Mouse (Mus musculus): ENCODE results near the gene Jtb. TPM values are rescaled to one million over a fixed set of nuclear protein-coding genes. Genes with fewer than 3 reads are reported as not detected.

Jtb gene
- polyA plus RNA-seq, 1 experiment, result 68.2 TPM

DNA sequence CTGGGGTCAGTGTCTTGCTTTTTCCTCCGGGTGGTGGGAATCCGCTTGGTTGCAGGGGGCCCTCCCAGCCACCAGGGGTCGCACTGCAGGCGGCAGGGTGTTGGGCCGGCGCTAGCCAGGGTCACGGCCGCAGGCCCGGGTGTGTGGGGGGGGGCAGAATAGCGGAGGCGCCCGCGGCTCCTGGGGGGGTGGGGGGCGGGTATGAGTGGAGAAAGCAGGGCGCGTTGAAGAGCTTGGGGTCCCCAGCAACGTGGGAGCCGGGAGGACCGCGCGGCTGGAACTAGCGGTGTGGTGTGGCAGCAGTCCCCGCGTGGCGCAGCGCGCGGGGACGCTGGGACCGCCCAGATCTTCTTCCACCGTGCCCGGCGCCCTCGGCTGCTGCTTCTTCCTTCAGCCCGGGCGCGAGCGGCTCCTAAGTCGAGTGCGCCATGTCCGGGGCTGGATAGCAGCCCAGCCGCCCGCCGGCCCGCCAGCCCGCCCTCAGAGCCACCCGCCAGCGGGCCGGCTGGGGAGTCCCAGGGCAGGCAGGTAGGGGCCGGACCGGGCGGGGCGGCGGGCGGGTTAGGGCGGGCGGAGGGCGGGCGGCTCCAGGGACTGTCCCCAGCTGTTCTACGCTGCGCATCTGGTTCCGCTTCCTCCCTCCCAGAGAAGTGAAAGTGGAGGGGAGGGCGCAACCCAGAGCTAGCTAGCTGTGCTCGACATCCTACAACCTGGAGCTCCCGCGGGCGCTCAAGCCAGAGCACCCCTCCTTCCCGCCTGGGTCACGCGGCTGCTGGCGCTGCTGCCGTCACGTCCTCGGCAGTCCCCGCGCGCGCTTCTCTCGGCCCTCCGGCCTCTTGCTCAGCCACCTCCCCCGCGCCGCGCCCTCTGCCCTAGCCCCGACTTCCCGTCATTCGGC lies 33.9 kb downstream of the Jtb start, which contains the start of gene Dennd4b:
Gene Dennd4b, plus strand, starts transcription at position 152 of the 898 bp plus-strand sequence.
- Histone ChIP-seq H3K4me3 (ENCODE audit: insufficient read depth, low read depth, low read length) (peak within 1 kb of the TSS; percentile 77), H3K4me1 (ENCODE audit: control insufficient read depth, insufficient read depth, insufficient read length, low read length) (peaks cover 6% of the 10 kb centered on the region), H3K27ac (replicated peaks; ENCODE audit: low read depth, low read length) (peak within 1 kb of the TSS; percentile 98)

DNA sequence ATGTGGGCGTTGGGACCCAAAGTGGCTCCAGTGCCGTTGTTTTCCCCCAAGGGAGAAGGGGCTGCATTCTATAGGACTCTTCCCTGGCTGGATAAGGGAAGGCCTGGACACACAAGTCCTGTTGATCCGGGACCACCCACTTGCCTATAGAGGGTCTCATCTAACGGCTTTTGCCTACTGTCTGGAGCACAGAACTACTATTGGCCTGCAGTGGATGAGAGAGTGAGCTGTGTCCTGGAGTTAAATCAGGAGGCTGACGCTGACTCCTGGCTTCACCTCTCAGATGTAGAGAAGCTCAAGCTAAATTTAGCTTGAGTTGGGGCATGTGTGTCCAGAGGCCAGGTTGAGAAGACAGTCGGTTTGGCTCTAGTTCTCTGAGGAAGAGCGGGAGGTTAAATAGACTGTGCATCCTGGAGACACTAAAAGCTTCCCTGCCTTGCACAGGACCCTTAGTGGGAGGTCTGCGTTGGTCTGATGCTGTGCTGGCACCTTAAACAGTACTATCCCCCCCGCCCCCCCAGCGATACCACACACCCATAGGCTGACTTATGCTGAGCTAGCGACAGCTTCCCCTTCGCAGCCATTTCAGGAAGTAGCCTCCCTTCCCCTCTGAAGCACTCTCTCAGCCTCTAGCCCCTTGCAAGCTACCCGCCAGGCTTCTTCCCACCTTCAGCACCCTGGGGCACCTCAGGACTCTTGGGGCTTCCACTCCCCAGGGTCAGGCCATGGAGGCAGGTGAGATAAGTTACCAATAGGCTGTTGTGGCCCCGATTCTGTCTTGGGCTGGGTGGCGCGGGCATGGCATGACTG lies 34.7 kb downstream of the Jtb start:
- H3K4me3 ChIP-seq (ENCODE audit: insufficient read depth, low read depth, low read length), result peak overlapping the region; percentile 77
- peak overlapping the region; percentile 98 for H3K27ac ChIP-seq (replicated peaks; ENCODE audit: low read depth, low read length)
- H3K4me1 ChIP-seq (ENCODE audit: control insufficient read depth, insufficient read depth, insufficient read length, low read length), result peaks cover 6% of the 10 kb centered on the region

DNA sequence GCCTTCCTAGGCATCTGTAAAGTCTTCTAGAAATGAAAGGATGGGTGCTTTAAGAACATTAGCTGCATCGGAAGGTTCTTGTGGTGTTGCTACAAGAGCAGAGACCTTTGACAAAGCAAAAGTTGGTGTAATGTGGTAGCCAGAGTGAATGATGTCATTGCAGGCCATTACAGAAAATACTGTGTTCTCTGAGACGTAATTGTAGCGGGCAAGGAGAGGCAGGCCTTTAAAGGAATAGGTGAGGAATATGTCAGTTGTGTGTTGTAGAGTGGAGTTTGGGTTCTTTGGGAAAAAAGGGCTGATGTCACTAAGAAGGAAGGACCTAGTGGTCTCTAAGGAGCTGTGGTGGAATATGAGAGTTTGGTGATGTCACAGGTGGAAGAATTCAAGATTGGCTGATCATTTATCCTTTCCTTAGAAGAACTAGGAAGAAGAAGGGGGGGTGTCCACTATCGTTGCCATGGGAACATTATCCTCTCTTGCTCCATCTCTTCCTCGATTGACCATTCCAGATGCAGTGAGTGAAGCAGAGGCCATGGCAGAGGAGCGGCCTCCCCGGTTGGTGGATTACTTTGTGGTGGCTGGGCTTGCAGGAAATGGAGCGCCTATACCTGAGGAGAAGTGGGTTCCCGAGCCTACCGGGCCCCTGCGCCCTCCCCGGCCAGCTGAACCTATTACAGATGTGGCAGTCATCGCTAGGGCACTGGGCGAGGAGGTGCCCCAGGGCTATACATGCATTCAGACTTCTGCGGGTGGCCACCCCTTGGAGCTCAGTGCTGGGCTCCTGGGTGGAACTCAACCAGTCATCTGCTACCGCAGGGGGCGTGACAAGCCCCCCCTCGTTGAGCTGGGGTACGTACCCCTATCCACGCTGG lies 35.7 kb downstream of the Jtb start:
- Histone ChIP-seq H3K27ac (replicated peaks; ENCODE audit: low read depth, low read length) (peak overlapping the region; percentile 98), H3K4me1 (ENCODE audit: control insufficient read depth, insufficient read depth, insufficient read length, low read length) (peaks cover 6% of the 10 kb centered on the region), H3K4me3 (ENCODE audit: insufficient read depth, low read depth, low read length) (peak overlapping the region; percentile 77)

DNA sequence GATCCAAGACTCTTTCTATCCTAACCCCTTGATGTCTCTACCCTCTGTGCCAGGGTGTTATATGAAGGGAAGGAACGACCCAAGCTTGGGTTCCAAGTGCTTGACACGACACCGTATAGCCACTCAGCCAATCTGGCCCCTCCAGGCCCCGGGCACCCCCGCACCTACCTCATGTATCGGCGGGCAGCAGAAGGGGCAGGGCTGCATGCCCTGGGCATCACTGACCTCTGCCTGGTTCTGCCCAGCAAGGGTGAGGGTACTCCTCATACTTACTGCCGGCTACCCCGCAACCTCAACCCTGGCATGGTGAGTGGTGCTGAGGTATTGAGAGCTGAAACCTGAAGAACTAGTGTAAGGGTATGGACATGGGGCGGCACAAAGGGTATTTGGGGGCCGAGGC lies 36.8 kb downstream of the Jtb start:
- Histone ChIP-seq H3K27ac (replicated peaks; ENCODE audit: low read depth, low read length) (no peak overlapping the region), H3K4me1 (ENCODE audit: control insufficient read depth, insufficient read depth, insufficient read length, low read length) (peaks cover 6% of the 10 kb centered on the region), H3K4me3 (ENCODE audit: insufficient read depth, low read depth, low read length) (no peak overlapping the region)

DNA sequence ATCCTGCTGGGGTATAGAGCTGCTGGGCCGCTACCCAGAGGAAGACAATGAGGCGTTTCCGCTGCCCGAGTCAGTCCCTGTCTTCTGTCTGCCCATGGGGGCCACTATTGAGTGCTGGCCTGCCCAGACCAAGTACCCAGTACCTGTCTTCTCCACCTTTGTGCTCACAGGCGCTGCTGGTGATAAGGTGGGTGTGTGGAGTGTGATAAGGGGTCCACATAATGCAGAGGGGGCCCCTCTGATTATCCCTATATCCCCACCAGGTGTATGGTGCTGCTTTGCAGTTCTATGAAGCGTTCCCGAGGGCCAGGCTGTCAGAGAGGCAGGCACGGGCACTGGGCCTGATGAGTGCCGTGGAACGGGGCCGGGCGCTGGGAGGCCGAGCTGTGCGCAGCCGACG lies 37.6 kb downstream of the Jtb start:
- no peak overlapping the region for H3K4me3 ChIP-seq (ENCODE audit: insufficient read depth, low read depth, low read length)
- peaks cover 6% of the 10 kb centered on the region for H3K4me1 ChIP-seq (ENCODE audit: control insufficient read depth, insufficient read depth, insufficient read length, low read length)
- no peak overlapping the region for H3K27ac ChIP-seq (replicated peaks; ENCODE audit: low read depth, low read length)

DNA sequence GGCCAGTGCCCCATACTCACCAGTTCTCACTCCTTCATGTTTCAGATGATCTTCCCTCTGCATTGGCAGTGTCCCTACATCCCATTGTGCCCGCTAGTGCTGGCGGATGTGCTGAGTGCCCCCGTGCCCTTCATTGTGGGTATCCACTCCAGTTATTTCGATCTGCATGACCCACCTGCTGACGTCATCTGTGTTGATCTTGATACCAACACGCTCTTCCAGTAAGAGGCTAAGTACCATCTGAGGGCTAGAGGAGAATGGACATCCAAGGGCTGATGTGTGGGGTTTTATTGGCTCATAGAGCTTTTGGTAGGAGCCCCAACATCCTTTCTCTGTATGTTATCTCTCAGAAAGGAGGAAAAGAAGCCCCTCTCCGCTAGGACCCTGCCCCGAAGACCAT lies 39.4 kb downstream of the Jtb start:
- no peak overlapping the region for H3K27ac ChIP-seq (replicated peaks; ENCODE audit: low read depth, low read length)
- H3K4me1 ChIP-seq (ENCODE audit: control insufficient read depth, insufficient read depth, insufficient read length, low read length), result peaks cover 3% of the 10 kb centered on the region
- H3K4me3 ChIP-seq (ENCODE audit: insufficient read depth, low read depth, low read length), result no peak overlapping the region

DNA sequence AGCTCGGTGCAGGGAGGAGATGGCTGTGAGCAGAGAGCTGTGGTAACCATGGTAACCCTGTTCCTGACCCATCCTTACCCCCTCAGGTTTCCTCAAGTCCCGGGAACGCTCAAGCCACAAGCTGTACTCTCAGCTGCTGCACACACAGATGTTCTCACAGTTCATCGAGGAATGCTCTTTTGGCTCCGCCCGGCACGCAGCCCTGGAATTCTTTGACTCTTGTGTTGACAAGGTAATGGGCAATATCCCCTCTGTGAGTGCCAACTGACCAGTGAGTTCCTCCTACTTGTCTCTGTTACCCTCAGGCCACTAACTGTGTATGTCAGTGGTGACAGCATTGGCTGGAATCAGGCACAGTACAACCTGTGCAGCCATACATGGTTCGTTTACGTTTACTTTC lies 40.8 kb downstream of the Jtb start:
- H3K27ac ChIP-seq (replicated peaks; ENCODE audit: low read depth, low read length), result no peak overlapping the region
- H3K4me3 ChIP-seq (ENCODE audit: insufficient read depth, low read depth, low read length), result no peak overlapping the region
- no peaks in the 10 kb centered on the region; the same call in 1 of the 2 replicates for H3K4me1 ChIP-seq (ENCODE audit: control insufficient read depth, insufficient read depth, insufficient read length, low read length)

DNA sequence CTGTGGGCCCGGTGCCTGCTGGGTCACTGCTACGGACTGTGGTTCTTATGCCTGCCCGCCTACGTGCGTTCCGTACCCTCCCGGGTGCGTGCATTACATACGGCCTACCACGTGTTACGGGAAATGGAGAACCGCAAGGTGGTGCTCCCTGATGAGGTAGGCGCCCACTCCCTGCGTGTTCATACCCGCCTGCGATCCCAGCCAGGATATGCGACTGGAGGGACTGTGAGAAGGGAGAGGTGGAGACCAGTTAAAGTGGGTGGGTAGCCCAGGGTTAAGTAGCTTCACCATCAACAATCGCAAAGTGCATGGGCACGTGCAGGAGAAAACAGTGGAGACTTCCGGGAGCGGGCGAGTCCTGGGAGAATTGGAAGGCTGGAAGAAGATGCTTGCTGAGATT lies 42.5 kb downstream of the Jtb start:
- Histone ChIP-seq H3K27ac (replicated peaks; ENCODE audit: low read depth, low read length) (no peak overlapping the region), H3K4me1 (ENCODE audit: control insufficient read depth, insufficient read depth, insufficient read length, low read length) (no peaks in the 10 kb centered on the region), H3K4me3 (ENCODE audit: insufficient read depth, low read depth, low read length) (no peak overlapping the region)

DNA sequence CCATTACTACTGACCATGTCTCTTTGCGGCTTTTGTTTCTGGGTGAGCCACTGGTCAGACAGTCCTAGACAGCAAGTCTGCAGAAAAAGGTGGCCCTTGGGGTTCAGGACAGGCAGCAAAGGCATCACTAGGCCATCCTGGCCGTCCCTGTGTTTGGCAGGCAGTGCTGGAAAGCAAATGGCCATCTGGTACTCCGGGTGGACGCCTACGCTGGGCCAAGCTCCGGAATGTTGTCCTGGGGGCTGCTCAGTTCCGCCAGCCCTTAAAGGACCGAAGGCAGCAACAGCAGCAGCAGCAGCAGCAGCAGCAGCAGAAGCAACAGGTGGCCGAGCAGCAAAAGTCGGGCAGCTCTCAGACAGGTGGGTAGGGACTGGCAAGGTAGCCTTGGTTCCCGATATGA lies 43.9 kb downstream of the Jtb start:
- no peaks in the 10 kb centered on the region for H3K4me1 ChIP-seq (ENCODE audit: control insufficient read depth, insufficient read depth, insufficient read length, low read length)
- H3K27ac ChIP-seq (replicated peaks; ENCODE audit: low read depth, low read length), result no peak overlapping the region
- no peak overlapping the region for H3K4me3 ChIP-seq (ENCODE audit: insufficient read depth, low read depth, low read length)

DNA sequence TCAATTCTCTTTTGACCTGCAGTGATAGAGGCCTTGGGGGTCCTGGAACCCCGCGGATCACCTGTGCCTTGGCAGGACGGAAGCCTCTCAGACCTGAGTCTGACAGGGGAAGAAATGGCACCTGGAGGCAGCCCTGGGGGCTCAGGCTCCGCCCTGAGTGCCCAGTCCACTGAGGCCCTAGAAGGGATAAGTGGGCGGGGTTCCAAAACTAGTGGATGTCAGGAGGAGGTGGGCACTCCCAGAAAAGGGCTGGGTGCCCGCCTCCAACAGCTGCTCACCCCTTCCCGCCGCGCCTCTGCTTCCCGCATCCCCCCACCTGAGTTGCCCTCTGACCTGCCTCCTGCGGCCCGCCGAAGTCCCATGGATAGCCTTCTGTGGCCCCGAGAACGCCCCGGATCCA lies 45.5 kb downstream of the Jtb start:
- no peaks in the 10 kb centered on the region for H3K4me1 ChIP-seq (ENCODE audit: control insufficient read depth, insufficient read depth, insufficient read length, low read length)
- H3K27ac ChIP-seq (replicated peaks; ENCODE audit: low read depth, low read length), result no peak overlapping the region
- no peak overlapping the region for H3K4me3 ChIP-seq (ENCODE audit: insufficient read depth, low read depth, low read length)

DNA sequence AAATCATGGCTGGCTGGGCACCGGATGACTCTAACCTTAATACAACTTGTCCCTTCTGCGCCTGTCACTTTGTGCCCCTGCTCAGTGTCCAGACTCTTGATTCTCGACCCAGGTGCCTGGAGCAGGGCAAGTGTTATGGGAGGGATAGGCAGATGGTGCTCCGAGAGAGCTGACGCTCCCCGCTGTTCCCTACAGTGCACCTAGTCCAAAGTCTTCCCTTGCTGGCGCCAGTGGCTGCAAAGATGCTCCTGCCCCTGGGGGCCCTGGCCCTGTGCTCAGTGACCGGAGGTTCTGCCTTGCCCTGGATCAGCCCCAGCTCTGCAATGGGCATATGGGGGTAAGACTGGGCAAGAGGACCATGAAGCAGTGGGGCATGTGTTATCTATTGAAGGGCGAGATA lies 46.4 kb downstream of the Jtb start:
- Histone ChIP-seq H3K27ac (replicated peaks; ENCODE audit: low read depth, low read length) (no peak overlapping the region), H3K4me1 (ENCODE audit: control insufficient read depth, insufficient read depth, insufficient read length, low read length) (no peaks in the 10 kb centered on the region)

DNA sequence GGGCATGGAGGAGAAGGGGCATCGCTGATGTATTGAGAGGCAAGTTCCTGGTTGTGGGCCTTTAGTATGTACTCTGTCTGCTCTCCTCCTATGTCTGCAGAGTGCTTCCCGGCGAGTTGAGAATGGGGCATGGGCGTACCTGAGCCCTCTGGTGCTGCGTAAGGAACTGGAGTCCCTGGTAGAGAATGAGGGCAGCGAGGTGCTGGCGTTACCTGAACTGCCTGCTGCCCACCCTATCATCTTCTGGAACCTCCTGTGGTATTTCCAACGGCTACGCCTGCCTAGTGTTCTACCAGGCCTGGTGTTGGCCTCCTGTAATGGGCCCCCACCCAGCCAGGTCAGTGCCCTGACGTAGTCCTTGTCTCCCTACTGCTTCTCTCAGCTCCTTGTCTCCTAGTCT lies 46.8 kb downstream of the Jtb start:
- H3K4me3 ChIP-seq (ENCODE audit: insufficient read depth, low read depth, low read length), result no peak overlapping the region
- no peak overlapping the region for H3K27ac ChIP-seq (replicated peaks; ENCODE audit: low read depth, low read length)
- H3K4me1 ChIP-seq (ENCODE audit: control insufficient read depth, insufficient read depth, insufficient read length, low read length), result no peaks in the 10 kb centered on the region

More for the DNA sequence above, 46.4 kb downstream of the Jtb start:
- H3K4me3 ChIP-seq (ENCODE audit: insufficient read depth, low read depth, low read length), result no peak overlapping the region

DNA sequence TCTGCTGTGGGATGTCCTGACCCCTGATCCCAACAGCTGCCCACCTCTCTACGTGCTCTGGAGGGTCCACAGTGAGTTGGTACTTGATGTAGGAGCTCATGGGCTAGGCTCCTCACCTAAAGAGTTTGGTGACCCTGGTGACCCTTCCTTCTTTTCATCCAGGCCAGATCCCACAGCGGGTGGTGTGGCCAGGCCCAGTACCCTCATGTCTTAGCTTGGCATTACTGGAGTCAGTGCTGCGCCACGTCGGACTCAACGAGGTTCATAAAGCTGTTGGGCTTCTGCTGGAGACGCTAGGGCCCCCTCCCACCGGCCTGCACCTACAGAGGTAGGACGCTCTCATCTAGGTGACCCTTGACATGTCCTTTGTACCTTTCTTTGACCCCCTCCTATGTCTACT lies 47.8 kb downstream of the Jtb start:
- Histone ChIP-seq H3K4me3 (ENCODE audit: insufficient read depth, low read depth, low read length) (no peak overlapping the region), H3K27ac (replicated peaks; ENCODE audit: low read depth, low read length) (no peak overlapping the region), H3K4me1 (ENCODE audit: control insufficient read depth, insufficient read depth, insufficient read length, low read length) (no peaks in the 10 kb centered on the region)

DNA sequence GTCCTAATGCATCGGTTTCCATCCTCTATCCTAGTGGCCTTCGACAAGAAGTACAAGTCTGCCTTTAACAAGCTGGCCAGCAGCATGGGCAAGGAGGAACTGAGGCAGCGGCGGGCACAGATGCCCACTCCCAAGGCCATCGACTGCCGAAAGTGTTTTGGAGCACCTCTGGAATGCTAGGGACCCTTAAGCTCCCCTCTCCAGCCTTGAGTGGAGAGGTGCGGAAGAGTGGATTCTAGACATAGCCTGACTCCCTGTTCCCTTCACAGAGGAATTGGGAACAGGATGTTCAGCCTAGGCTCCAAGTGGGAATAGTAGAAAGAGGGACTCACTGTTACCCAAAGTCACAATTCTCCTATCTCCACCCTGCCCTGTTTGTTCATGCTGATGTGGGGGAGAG lies 48.3 kb downstream of the Jtb start:
- Histone ChIP-seq H3K4me3 (ENCODE audit: insufficient read depth, low read depth, low read length) (no peak overlapping the region), H3K4me1 (ENCODE audit: control insufficient read depth, insufficient read depth, insufficient read length, low read length) (no peaks in the 10 kb centered on the region), H3K27ac (replicated peaks; ENCODE audit: low read depth, low read length) (no peak overlapping the region)

DNA sequence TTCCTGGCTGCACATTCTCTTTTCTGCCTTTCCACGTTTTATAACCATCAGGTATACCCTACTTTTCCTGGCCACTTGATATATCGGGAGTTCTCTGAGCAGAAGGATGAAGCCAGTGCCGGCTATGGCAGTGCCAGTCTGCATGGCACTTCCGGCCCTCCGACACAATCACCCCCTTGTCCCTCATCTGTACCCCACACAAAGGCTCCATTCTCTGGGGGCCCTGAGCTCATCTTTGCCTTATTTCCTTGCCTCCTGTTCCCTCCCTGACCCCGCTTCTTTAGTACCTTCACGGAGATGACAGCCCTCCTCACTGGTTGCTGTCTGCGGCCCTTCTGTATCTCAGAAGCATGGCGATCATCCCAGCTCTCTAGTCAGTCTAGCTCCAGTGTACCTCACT lies 49.3 kb downstream of the Jtb start:
- Histone ChIP-seq H3K27ac (replicated peaks; ENCODE audit: low read depth, low read length) (no peak overlapping the region), H3K4me1 (ENCODE audit: control insufficient read depth, insufficient read depth, insufficient read length, low read length) (no peaks in the 10 kb centered on the region), H3K4me3 (ENCODE audit: insufficient read depth, low read depth, low read length) (no peak overlapping the region)

All from brown adipose tissue, adult 24 weeks (tissue).